Mouse (Mus musculus) cerebellum, adult 2 months (tissue): Measurements from ENCODE around the gene Smarce1.

ENCODE experiments used
- CTCF ChIP-seq: fragments of 200-500 bp; IDR thresholded peaks from 2 replicates; pipeline ENCODE4 v1.5.1; 2011; ENCODE audit warnings: low read depth, mild to moderate bottlenecking, control low read depth, low read length, moderate library complexity, borderline replicate concordance; ENCODE audit not compliant: insufficient read depth
- POLR2A ChIP-seq: fragments of 200-500 bp; IDR thresholded peaks from 2 replicates; pipeline ENCODE4 v1.6.1; 2011; ENCODE audit warnings: low read length, control low read depth, borderline replicate concordance; ENCODE audit not compliant: insufficient read depth

- TF ChIP-seq POLR2A (no peak), CTCF (no peak)
Observed at GRCm38 (mm10) chr11:99207449-99207848, 23.4 kb downstream of the Smarce1 start.
